Mouse (Mus musculus): ENCODE measurements around the gene Ccdc157.

DNA sequence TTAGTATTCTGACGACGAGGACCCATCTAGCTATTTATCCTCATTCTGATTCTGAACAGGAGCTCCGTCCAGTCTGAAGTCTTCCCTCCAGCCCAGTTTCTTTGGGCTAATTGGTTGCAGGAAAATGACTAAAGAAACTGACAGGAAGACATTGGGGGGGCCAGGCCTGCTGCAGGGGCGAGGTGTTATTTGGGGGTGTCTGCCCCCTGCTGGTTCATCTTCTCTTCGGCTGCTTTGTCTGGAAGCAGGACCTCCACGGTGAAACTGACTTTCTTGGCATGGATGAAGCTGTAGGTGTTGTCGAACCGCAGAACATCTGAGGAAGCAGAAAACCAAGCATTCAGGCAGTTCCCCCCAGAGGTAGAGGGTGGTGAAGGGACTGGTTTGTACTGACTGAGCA is 62.0 kb downstream of the Ccdc157 start:
- TF ChIP-seq CTCF (IDR thresholded peaks at IDR 0.05) (no peak; the same call in 1 of the 2 replicates), EP300 (IDR thresholded peaks at IDR 0.05) (no peak)
